Mouse (Mus musculus) heart, embryonic 11.5 days (tissue): Measurements from ENCODE around the gene Gm28308. TPM values are rescaled to one million over a fixed set of nuclear protein-coding genes. Genes with fewer than 3 reads are reported as not detected.

ENCODE experiments used
- ATAC-seq: fragments of 200-750 bp; cut with Nextera tagmentation; replicated peaks from 2 replicates; pipeline ENCODE4 v1.8.0; 2017; ENCODE audit warnings: moderate library complexity; ENCODE audit not compliant: insufficient number of reproducible peaks, low FRiP score, low TSS enrichment
- H3K27ac ChIP-seq: fragments of 300-500 bp; sonication (generic); 2 replicates; pipeline ENCODE4 v1.5.1; 2014; ENCODE audit warnings: mild to moderate bottlenecking, low read depth, low read length
- H3K27me3 ChIP-seq: fragments of 300-500 bp; sonication (generic); 2 replicates; pipeline ENCODE4 v1.6.1; 2014; ENCODE audit warnings: mild to moderate bottlenecking, low read length, mixed read lengths; ENCODE audit not compliant: control insufficient read depth, insufficient read depth
- H3K36me3 ChIP-seq: fragments of 300-500 bp; sonication (generic); 2 replicates; pipeline ENCODE4 v1.6.1; 2014; ENCODE audit warnings: mild to moderate bottlenecking, low read length, moderate library complexity, mixed read lengths; ENCODE audit not compliant: control insufficient read depth, insufficient read depth
- H3K4me1 ChIP-seq: fragments of 300-500 bp; sonication (generic); 2 replicates; pipeline ENCODE4 v1.6.1; 2014; ENCODE audit warnings: low read length; ENCODE audit not compliant: control insufficient read depth, insufficient read depth
- H3K4me2 ChIP-seq: fragments of 300-500 bp; sonication (generic); 2 replicates; pipeline ENCODE4 v1.6.1; 2014; ENCODE audit warnings: mild to moderate bottlenecking, moderate library complexity
- H3K4me3 ChIP-seq: fragments of 300-500 bp; sonication (generic); 2 replicates; pipeline ENCODE4 v1.5.1; 2014; ENCODE audit warnings: low read depth, low read length
- H3K9ac ChIP-seq: fragments of 300-500 bp; sonication (generic); 2 replicates; pipeline ENCODE4 v1.6.1; 2014; ENCODE audit warnings: mild to moderate bottlenecking, low read depth, low read length, moderate library complexity
- H3K9me3 ChIP-seq: fragments of 300-500 bp; sonication (generic); replicated peaks from 2 replicates; pipeline ENCODE4 v1.6.1; 2016; ENCODE audit warnings: low read length; ENCODE audit not compliant: control insufficient read depth
- WGBS: fragments of 180-500 bp; shearing (Covaris S2); extraction: QIAGEN DNeasy Blood & Tissue Kit; methylation state at CpG from one replicate; pipeline ENCODE4 v1.1.7; 2014; ENCODE audit not compliant: insufficient replicate concordance; 5-methylcytosine and 5-hydroxymethylcytosine counted together
- polyA plus RNA-seq: library from polyadenylated mRNA; unstranded; fragments of >200 nt; fragmentation: Nextera tagmentation; extraction: Ambion mirVana; gene quantifications from 2 replicates; pipeline ENCODE4 v1.2.1, GENCODE M21; 2014

The Gm28308 gene
- polyA plus RNA-seq, 1 experiment from 2014 or later: not detected

- H3K36me3 ChIP-seq: no peaks in the 10 kb centered on the region
- H3K27ac ChIP-seq: no peak overlapping the region
- no peak overlapping the region for H3K4me3 ChIP-seq
- H3K4me2 ChIP-seq: peak overlapping the region; percentile 20
- peaks cover 99% of the 10 kb centered on the region for H3K27me3 ChIP-seq
- no peaks in the 10 kb centered on the region for H3K9me3 ChIP-seq
- peaks cover 12% of the 10 kb centered on the region for H3K4me1 ChIP-seq
- H3K9ac ChIP-seq: no peak overlapping the region
- under 1% methylated on average over 55 of the region's 55 CpGs for WGBS
- no peak for ATAC-seq
Measured at GRCm38 (mm10) chr6:52205638-52206621, 7.2 kb downstream of the Gm28308 start.

- Histone ChIP-seq H3K36me3 (no peaks in the 10 kb centered on the region), H3K4me2 (no peak overlapping the region), H3K4me3 (no peak overlapping the region), H3K27ac (no peak overlapping the region), H3K4me1 (peaks cover 12% of the 10 kb centered on the region), H3K27me3 (peaks cover 100% of the 10 kb centered on the region), H3K9me3 (no peaks in the 10 kb centered on the region), H3K9ac (no peak overlapping the region)
- ATAC-seq: no peak
- 4% methylated on average over 14 of the region's 14 CpGs for WGBS
Measured at GRCm38 (mm10) chr6:52205221-52205620, 7.9 kb downstream of the Gm28308 start.

DNA sequence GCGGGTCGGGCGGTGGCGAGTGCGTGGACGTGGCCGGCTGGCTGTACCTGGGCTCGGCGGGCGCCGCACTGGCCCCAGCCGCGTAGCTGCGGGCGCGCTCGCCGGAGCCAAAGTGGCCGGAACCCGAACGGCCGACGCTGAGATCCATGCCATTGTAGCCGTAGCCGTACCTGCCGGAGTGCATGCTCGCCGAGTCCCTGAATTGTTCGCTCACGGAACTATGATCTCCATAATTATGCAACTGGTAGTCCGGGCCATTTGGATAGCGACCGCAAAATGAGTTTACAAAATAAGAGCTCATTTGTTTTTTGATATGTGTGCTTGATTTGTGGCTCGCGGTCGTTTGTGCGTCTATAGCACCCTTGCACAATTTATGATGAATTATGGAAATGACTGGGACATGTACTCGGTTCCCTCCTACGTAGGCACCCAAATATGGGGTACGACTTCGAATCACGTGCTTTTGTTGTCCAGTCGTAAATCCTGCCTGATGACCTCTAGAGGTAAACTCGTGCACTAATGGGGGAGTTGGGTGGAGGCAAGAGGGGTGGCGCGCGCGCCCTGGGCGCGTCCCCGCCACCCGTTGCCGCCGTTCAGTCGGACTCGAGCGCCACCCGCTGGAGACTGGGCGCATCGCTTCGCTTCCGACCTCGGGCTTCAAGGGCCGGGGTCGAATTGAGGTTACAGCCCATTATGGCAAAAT is 8.9 kb downstream of the Gm28308 start, which contains the start of gene Hoxa5:
Hoxa5 (minus strand) TSS at position 538 of the 703 bp plus-strand sequence.
- no peak; the same call in 1 of the 2 replicates for ATAC-seq
- Histone ChIP-seq H3K27ac (0 out of 2 replicates have a peak within 1 kb of the TSS, but pooled peaks have one; percentile 29), H3K27me3 (peaks cover 100% of the 10 kb centered on the region), H3K4me1 (peaks cover 12% of the 10 kb centered on the region), H3K4me2 (peak within 1 kb of the TSS; percentile 66), H3K9me3 (no peaks in the 10 kb centered on the region), H3K4me3 (peak within 1 kb of the TSS; percentile 36), H3K36me3 (no peaks in the 10 kb centered on the region), H3K9ac (peak within 1 kb of the TSS; percentile 64; the same call in 1 of the 2 replicates)
- under 1% methylated on average over 65 of the region's 65 CpGs for WGBS

DNA sequence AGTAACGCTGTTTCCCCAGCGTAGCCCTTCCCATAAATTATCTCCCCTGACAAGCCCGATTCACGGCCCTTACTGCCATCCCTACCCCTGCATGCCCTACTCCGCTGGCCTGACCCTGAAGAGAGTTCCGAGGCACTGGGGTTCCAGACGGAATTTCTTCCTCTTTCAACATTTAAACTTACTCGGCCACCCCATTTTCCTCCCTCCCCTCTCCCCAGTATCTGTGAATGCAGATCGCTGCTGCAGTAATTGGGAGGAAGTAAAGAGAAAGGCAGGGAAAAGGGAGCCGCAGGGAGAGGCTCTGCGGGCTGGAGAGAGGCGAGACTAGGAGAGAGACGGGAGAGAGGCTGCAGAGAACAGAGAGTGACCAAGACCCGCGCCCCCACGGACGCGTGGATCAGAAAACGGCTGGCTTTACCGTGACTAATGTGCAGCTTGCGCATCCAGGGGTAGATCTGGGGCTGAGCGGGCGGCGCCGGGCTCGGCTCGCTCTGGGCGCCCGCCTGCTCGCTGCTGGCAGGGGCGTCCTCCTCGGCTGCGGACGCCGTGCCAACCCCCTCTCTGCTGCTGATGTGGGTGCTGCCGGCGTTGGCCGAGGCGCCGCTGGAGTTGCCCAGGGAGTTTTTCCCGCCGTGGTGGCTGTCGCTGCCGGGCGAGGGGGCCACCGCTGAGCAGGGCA is 9.6 kb downstream of the Gm28308 start:
- Histone ChIP-seq H3K4me3 (peak overlapping the region; percentile 36), H3K4me2 (peak overlapping the region; percentile 66), H3K36me3 (no peaks in the 10 kb centered on the region), H3K27ac (0 out of 2 replicates have a peak overlapping the region, but pooled peaks have one; percentile 29), H3K27me3 (peaks cover 100% of the 10 kb centered on the region), H3K9me3 (no peaks in the 10 kb centered on the region), H3K4me1 (peaks cover 12% of the 10 kb centered on the region), H3K9ac (peak overlapping the region; percentile 64; the same call in 1 of the 2 replicates)
- under 1% methylated on average over 46 of the region's 46 CpGs for WGBS
- ATAC-seq: no peak

- peak overlapping the region; percentile 36 for H3K4me3 ChIP-seq
- H3K36me3 ChIP-seq: no peaks in the 10 kb centered on the region
- peak overlapping the region; percentile 66 for H3K4me2 ChIP-seq
- H3K4me1 ChIP-seq: peaks cover 12% of the 10 kb centered on the region
- H3K27ac ChIP-seq: no peak overlapping the region
- H3K9me3 ChIP-seq: no peaks in the 10 kb centered on the region
- ATAC-seq: no peak
- peak overlapping the region; percentile 64; the same call in 1 of the 2 replicates for H3K9ac ChIP-seq
- peaks cover 100% of the 10 kb centered on the region for H3K27me3 ChIP-seq
- 0% methylated on average over 10 of the region's 10 CpGs for WGBS
Measured at GRCm38 (mm10) chr6:52203121-52203370, 10.1 kb downstream of the Gm28308 start.

GRCm38 (mm10) chr6:52202362-52203120 is 10.6 kb downstream of the Gm28308 start:
- Histone ChIP-seq H3K27me3 (peaks cover 100% of the 10 kb centered on the region), H3K4me1 (peaks cover 12% of the 10 kb centered on the region), H3K4me2 (peak overlapping the region; percentile 66), H3K9me3 (no peaks in the 10 kb centered on the region), H3K4me3 (peak overlapping the region; percentile 36), H3K9ac (peak overlapping the region; percentile 64; the same call in 1 of the 2 replicates), H3K27ac (no peak overlapping the region), H3K36me3 (no peaks in the 10 kb centered on the region)
- ATAC-seq: no peak
- WGBS: 3% methylated on average over 22 of the region's 22 CpGs

- Histone ChIP-seq H3K4me2 (no peak overlapping the region), H3K4me3 (0 out of 2 replicates have a peak overlapping the region, but pooled peaks have one; percentile 1), H3K27ac (no peak overlapping the region), H3K27me3 (peaks cover 100% of the 10 kb centered on the region), H3K4me1 (peaks cover 12% of the 10 kb centered on the region), H3K36me3 (no peaks in the 10 kb centered on the region), H3K9ac (no peak overlapping the region), H3K9me3 (no peaks in the 10 kb centered on the region)
- 24% methylated on average over 1 of the region's 1 CpGs for WGBS
- ATAC-seq: no peak
Measured at GRCm38 (mm10) chr6:52201269-52201668, 11.9 kb downstream of the Gm28308 start.
